8 mouse cellular contexts compared by ENCODE assay signal in the genomic region with DNA sequence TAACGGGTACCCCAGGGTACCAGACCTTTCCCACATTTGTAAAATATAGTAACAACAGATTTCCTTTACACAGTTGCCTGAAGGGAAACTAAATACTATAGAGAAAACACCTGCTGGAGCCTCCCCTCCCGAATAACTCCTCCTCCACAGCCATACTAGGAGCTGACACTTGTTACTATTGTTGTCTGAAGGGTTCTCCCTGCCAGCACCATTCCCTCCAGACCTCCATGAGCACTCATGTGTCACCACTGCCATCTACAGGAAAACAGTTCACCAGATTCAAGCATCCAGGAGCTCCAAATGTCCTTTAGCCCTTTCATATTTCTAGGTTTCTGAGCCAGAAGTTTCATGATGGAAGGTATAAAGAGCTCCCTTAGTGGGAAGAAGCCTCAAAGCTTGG. TPM values are rescaled to one million over a fixed set of nuclear protein-coding genes. Genes with fewer than 3 reads are reported as not detected.
DNase-seq lines count a peak whose midpoint lies in the region; ATAC-seq and TF ChIP-seq lines count a peak whose summit lies in the region.

No protein-coding gene starts in this region.

- H3K9ac ChIP-seq in hindbrain, postnatal 0 days (replicated peaks; ENCODE audit: low read length): no peak overlapping the region
- H3K9ac ChIP-seq in limb, embryonic 11.5 days (ENCODE audit: low read length): no peak overlapping the region

- peaks cover 10% of the 10 kb centered on the region for H3K4me1 ChIP-seq in hindbrain, postnatal 0 days (ENCODE audit: insufficient read depth, low read length)
- peaks cover 16% of the 10 kb centered on the region for H3K4me1 ChIP-seq in limb, embryonic 11.5 days (ENCODE audit: control insufficient read depth, insufficient read depth, low read length)

- DNase-seq in right cerebral cortex, adult 18-20 months: peak; percentile 76
- DNase-seq in right cerebral cortex, postnatal 36 days (ENCODE audit: low spot score in 2 of 2): no peak
- DNase-seq in cerebellum, adult 9-10 months: peak; percentile 90
- peak; percentile 76 for DNase-seq in gastrocnemius, adult 18-20 months (ENCODE audit: low spot score)
- peak; percentile 91 for DNase-seq in hindbrain, postnatal 0 days (ENCODE audit: low spot score)
- DNase-seq in limb, embryonic 11.5 days (ENCODE audit: low spot score): peak; percentile 62
- peak; percentile 45 for DNase-seq in naive thymus-derived CD4-positive, alpha-beta T cell, adult 2 months (ENCODE audit: low read depth)

- H3K27me3 ChIP-seq in hindbrain, postnatal 0 days (ENCODE audit: insufficient read depth, low read length): no peaks in the 10 kb centered on the region
- H3K27me3 ChIP-seq in limb, embryonic 11.5 days (ENCODE audit: control insufficient read depth, insufficient read depth, low read length): no peaks in the 10 kb centered on the region

- WGBS in hindbrain, postnatal 0 days: 25% methylated on average over 2 of the region's 2 CpGs
- WGBS in limb, embryonic 11.5 days: 55% methylated on average over 2 of the region's 2 CpGs

- H3K9me3 ChIP-seq in hindbrain, postnatal 0 days (ENCODE audit: low read length): no peaks in the 10 kb centered on the region
- no peaks in the 10 kb centered on the region for H3K9me3 ChIP-seq in limb, embryonic 11.5 days (ENCODE audit: control insufficient read depth, low read length)

- H3K36me3 ChIP-seq in hindbrain, postnatal 0 days (ENCODE audit: insufficient read depth, low read length): no peaks in the 10 kb centered on the region
- no peaks in the 10 kb centered on the region for H3K36me3 ChIP-seq in limb, embryonic 11.5 days (ENCODE audit: control insufficient read depth, insufficient read depth, low read length)

- ATAC-seq in hindbrain, postnatal 0 days: peak; percentile 78
- ATAC-seq in limb, embryonic 11.5 days (ENCODE audit: insufficient number of reproducible peaks, low FRiP score, low TSS enrichment, low read depth): no peak
- ATAC-seq in erythroid progenitor cell, adult 5-6 weeks (replicated peaks; ENCODE audit: low FRiP score, poor library complexity, severe bottlenecking): no peak

- no peak overlapping the region for H3K27ac ChIP-seq in hindbrain, postnatal 0 days
- H3K27ac ChIP-seq in limb, embryonic 11.5 days (replicated peaks; ENCODE audit: low read depth, low read length): 0 out of 2 replicates have a peak overlapping the region, but pooled peaks have one; percentile 70

- no peak overlapping the region for H3K4me2 ChIP-seq in hindbrain, postnatal 0 days (ENCODE audit: low read depth, low read length)
- no peak overlapping the region for H3K4me2 ChIP-seq in limb, embryonic 11.5 days (ENCODE audit: low read depth, severe bottlenecking)

- H3K4me3 ChIP-seq in hindbrain, postnatal 0 days (ENCODE audit: low read length): no peak overlapping the region
- H3K4me3 ChIP-seq in limb, embryonic 11.5 days (ENCODE audit: low read depth, low read length): no peak overlapping the region

- TF ChIP-seq CTCF in hindbrain, postnatal 0 days (IDR thresholded peaks at IDR 0.05; ENCODE audit: low read depth): peak; percentile 89

RNA-seq across cellular contexts. Expression of gene Tom1l2, which starts 60.0 kb away (rescaled TPM):
- 10 to 100 TPM; 61.5 to 67.2 TPM for total RNA-seq in gastrocnemius, adult 18-20 months (2021)
- 109 and 124 TPM in 2 replicates for total RNA-seq in hindbrain, postnatal 0 days (2014; rRNA removed)
- 44.7 and 48.2 TPM in 2 replicates for polyA plus RNA-seq in hindbrain, postnatal 0 days (2015; fragmentation: Nextera tagmentation; extraction: Ambion mirVana)
- 10.6 and 12.2 TPM in 2 replicates for polyA plus RNA-seq in limb, embryonic 11.5 days (2014; fragmentation: Nextera tagmentation; extraction: Ambion mirVana)
- total RNA-seq in erythroid progenitor cell, adult 5-6 weeks (2015; ENCODE audit: low replicate concordance): 3.8 and 9.7 TPM in 2 replicates
- 3.6 and 3.9 TPM in 2 replicates for total RNA-seq in erythroid progenitor cell, adult 5-6 weeks (2017; ENCODE audit: low replicate concordance)

Comparison
In these comparisons a context has a peak if more than half of its experiments do, and no peak if none do; other contexts are left out.
1. DNase-seq: peak in right cerebral cortex, adult 18-20 months (single experiment), cerebellum, adult 9-10 months (single experiment), gastrocnemius, adult 18-20 months (single experiment), hindbrain, postnatal 0 days (single experiment), limb, embryonic 11.5 days (single experiment) and naive thymus-derived CD4-positive, alpha-beta T cell, adult 2 months (single experiment); none in right cerebral cortex, postnatal 36 days (0 of 2).
2. RNA of gene Tom1l2, which starts 60.0 kb away (total RNA-seq): 109 to 124 TPM in hindbrain, postnatal 0 days and 61.5 to 67.2 TPM in gastrocnemius, adult 18-20 months; 3.6 to 9.7 TPM in erythroid progenitor cell, adult 5-6 weeks; every median in the first group is over 4 times any median in the second.